Mouse (Mus musculus) urinary bladder, postnatal 14 days (tissue): ENCODE data around the gene Nfkbia.

Source experiments
- DNase-seq: peaks from one replicate; pipeline ENCODE4 v3.0.0; 2021; ENCODE audit warnings: low spot score

Nfkbia gene

DNA sequence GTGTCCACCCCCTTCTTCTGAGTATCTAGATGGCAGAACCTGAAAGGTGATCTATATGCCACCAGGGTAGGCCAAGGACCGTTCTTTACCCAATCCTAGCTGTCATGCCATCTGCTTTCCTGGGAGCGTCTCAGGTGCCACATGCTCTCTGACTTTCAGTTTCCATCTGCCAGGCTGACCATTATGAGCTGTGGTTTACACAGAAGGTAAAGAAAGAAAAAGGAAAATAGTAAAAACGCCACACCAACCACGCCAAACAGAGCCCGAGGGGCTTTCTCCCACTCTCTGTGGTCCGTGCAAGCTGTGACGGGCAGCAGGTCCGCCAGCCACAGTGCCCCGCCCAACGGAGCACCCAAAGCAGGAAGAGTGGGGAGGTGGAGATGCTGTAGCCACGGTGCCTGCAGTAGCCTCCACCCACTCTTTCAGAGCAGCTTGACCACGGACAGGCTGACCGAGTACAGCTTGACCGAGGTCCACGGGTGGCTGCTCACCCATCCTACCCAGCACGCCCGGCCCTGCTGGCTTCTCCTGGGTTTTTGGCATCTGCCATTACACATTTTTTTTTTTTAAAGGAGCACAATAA is 27.0 kb downstream of the Nfkbia start:
- peak; percentile 35 for DNase-seq

DNA sequence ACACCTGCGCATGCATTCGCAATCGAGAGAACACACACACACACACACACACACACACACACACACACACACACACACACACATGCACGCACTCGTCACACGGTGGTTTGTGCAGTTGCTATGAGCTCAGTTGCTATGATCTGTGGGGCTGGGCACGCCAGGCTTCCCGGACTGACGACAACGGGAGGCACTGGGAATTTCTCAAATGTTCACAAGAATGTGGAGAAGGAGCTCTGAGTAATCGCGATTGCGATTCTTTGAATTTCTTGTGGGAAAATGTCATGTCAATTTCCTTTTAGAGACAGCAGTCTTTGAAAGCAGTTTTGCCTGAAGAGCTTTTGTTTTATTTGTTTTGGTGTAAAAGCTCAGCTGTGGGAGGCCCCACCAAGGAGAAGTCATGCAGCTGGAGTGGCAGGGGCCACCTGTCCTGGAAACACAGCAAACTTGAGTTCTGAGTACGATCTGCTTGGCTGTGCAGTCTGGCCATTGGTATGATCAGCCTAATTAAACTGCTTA is 27.5 kb downstream of the Nfkbia start:
- peak; percentile 28 for DNase-seq

DNA sequence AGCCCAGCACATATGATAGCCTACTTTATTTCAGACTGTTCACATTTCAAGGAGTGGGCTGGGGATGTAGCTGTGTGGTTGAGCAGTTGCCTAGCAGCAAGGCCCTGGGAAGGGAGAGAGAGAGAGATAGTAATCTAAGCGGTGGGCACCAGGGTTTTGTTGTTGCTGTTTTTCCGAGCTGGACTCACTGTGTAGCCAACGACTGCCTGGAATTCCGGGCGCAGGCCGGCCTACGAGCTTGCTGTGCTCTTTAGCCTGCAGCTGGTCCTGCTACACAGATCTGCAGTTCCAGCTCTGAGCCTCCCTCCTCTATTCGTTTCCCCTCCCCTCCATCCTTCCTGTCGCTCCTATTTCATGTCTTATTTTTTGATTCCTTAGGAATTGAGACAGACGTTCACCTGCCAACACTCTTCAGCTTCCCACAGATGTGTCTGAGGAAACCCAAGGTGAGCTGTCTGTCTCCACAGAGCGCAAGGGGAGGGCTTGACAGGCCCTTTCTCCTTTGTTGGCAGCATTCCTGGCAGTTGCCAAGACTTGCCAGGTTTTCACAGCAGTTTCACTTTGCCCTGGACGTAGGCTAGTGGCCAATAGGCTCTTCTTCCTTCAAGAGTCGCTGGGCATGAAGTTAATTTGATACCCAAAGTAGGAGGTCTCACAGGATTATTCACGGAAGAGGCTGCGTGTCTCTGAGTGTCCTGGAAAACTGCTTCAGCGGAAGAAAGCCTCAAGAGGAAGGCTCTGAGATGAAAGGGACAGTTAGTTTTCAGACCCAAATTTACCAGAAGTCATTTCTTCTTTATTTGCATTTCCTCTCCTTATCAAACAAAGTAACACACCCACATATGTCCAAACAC is 28.2 kb downstream of the Nfkbia start:
- peak; percentile 80 for DNase-seq

DNA sequence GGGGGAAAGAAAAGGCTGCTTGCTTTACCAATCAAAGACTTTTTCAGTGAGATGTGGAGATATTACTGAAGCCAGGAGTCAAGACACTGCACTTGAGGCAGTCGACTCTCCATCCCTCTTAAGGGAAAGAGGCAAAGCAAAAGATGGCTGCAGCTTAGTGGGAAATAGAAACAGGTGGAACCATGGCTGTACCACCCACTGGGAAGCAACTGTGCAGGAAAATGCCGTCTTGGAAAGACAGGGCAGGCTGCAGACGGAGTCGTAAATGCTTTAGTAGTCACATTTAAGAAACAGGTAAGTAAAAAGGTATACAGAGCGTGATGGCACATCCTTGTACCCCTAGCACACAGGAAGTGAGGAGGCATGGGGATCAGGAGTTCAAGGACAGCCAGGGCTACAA is 29.4 kb downstream of the Nfkbia start:
- DNase-seq = no peak

DNA sequence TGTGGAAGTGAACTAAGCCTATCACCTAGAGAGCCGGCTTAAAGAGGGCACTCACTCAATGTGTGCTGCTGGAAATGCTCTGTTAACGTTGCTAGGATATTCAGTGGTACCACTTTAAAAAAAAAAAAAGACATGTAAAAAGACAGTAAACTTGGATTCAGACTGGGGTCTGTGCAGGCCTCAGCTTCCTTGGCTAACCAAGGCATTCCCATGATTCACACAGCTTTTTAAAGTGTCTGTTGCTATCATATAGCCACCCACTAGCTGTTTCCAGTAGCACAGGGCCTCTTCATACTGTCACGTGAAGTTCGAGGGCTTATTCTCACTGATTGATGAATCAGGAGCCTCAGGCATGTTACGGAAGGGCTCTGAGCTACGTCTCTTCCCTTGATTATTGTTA is 30.0 kb downstream of the Nfkbia start:
- no peak for DNase-seq

DNA sequence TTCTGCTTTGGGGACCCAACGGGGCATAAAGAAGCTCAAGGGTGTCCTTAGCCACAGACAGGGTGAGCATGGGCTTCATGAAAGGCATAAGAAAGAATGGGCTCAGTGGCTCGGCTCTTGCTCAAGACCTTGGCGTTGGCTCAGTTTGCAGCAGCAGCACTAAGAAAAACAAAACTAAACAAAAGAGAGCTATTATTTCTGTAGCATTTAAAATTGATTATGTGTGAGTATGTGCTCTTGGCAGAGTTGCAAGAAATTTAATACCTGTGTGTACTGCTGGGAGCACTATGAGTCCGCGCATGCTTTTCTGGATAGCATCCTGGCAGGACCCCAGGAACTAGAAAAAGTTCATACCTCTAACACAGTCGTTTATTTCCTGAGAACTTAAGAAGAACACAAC is 30.7 kb downstream of the Nfkbia start:
- DNase-seq = no peak

DNA sequence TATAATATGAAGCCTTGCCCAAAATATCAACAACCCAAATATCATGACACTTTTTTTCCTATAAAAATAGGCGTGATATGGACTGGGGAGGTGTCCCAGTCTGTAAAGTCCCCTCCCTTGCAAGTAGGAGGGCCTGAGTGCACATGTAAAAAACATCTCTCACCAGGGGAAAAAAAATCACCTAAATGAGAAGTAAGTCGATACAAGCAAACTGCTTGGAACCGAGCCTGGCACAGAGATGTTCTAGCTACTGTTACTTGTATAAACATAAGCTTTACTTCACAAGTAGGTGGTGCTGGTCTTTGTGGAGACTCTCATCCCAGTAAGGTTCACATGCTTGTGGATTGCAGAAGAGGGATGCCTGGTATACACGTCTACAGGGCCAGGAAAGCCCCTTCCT is 31.5 kb downstream of the Nfkbia start:
- DNase-seq = no peak

DNA sequence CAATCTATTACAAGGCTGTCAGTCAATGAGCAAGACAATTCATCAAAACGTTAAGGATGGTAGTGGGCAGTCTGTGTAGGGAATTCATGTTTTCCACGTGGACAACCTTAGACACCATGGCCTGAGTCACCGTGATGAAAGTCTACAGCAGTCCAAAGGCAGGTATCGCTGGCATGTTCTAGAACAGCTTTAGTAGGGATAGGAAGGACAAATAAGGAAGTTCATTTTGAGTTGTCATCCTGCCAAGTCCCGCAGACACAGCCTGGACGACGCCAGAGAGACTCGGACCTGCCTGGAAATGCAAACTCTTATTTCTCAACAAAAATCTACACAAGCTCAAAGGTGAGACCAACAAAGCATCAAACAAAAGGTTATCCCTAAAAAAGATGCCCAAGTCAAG is 32.7 kb downstream of the Nfkbia start:
- peak; percentile 38 for DNase-seq

DNA sequence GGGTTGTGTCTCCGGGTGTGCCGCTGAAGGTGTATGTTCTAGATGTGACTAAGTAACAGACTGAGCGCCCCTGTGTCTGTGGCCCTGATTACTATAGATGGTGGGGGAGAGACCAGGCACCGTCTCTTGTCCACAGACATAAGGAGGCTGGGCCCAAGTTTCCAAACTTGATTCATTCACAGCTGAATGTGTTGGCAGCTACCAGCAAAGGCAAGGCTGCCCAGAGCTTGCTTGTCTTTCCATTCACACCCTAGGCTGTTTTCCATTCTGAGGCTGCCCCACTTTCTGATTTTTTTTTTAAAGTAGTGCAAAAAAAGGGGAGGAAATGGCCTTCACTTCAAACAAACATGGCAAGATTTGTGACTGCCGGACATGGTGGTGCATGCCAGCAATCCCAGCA is 35.6 kb downstream of the Nfkbia start:
- DNase-seq = no peak

DNA sequence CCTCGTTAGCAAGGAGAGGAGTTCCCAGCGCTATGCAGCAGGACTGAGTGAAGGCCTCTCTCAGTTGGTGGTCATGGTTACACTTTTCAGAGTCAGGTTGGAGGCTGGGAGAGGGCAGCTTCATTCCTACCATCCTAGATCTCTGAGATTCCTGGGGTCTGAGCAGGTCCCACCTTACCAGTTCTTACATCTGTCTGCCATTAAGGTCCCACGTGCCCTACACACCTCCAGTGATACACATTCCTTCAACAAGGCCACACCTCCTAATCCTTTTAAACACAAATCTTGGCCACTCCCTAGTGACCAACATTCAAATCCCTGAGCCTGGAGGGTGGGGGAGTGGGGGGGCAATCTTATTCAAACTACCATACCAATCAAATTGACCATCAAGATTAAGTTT is 36.3 kb downstream of the Nfkbia start:
- no peak for DNase-seq

DNA sequence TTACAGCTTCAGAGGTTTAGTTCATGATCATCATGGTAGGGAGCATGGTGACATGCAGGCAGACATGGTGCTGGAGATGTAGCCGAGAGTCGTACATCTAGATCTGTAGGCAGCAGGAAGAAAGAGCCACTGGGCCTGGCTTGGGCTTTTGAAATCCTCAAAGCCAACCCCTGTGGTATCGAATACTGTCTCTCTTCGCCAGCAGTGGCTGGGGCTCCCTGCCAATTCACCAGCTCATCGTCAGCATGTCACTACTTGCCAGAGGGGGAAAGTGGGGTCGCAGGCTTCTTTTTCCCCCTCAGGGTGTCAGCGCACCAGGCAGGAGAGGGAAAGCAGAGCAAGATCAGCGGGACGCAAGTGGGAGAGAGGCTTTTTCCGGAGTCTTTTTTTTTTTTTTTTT is 37.2 kb downstream of the Nfkbia start:
- DNase-seq = no peak

DNA sequence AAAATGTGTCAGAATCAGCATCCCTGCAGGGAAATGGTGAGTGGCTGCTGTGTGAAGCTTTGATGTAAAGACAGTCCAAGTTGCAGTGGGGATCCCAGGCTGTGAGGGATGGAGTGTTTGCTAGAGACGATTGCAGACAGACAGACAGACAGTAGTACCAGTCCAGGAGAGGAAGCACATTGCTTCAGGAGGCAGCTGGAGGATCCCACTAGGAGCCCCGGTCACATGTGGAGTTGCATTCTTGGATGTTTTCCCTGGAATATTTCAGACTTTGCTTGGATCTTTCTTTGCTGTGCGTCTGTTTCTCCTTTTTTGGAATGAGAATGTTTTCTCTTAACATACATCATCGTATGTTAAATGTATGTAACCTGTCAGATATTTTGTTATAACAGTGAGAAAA is 38.5 kb downstream of the Nfkbia start:
- no peak for DNase-seq

DNA sequence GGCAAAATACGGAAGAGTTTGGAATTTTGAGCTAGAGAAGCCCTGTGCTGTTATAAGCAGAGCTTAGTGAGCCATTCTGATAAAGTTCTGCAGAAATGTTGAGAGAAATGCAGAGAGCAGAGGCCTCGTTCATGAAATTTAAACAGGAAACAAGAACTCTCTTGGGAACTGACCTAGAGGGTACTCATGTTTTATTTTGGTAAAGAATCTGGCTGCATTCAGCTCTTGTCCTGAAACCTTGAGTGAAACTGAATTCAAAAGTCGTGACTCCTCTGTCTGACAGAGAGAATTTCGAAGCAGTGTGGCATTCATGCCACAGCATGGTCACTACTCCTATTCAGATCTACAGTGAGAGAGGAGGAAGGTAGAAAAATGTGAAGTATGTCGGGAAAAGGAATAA is 39.6 kb downstream of the Nfkbia start:
- DNase-seq = no peak

DNA sequence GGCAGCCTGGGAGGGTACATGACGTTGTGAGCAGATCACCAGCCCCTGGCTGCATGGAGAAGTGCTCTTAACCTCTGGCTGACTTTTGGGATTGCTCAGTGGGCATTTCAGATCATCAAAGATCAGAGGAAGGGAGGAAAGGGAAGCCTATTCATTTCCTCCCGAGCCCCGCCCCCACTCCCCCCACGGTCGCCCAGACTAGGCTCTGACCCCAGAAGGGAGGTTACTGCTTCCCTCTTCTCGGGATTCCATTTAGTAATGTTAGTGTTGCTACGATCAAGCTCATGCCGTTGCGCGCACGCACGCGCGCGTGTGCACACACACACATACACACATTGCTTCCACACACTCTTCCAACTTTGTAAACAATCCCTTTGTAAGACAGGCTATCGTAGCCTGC is 42.0 kb downstream of the Nfkbia start:
- DNase-seq = no peak

DNA sequence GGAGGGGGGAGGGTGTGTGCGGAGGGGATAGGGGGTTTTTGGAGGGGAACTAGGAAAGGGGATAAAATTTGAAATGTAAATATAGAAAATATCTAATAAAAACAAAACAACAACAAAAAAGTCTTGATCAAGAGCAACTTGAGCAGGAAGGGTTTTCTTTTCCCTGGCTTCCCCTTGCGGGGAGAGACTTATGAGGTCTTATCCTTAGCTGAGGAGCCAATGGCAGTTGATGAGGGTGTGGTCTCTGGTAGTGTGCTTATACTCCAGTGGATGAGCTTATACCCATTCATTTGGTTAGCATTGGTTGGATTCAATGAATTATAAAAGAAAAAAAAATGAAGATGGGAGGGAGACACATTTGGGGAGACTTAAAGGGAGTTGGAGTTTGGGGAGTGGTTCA is 43.4 kb downstream of the Nfkbia start:
- DNase-seq = no peak

DNA sequence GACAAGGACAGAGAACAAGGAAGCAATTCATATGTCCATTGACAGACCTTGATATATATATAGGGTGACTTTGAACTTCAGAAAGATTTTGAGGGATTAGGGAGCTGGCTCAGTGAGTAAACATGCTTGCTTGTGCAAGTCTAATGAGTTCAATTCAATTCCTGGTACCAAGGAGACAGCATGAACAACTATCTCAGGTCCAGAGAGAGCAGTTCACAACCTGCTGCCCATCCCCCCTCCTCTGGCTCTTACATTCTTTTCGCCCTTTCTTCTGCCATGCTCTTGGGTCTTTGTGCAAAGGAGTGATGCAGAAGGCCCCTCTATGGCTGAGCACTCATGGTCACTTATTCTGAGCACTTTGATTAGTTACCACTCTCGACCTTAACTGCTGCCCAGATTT is 44.0 kb downstream of the Nfkbia start:
- no peak for DNase-seq

DNA sequence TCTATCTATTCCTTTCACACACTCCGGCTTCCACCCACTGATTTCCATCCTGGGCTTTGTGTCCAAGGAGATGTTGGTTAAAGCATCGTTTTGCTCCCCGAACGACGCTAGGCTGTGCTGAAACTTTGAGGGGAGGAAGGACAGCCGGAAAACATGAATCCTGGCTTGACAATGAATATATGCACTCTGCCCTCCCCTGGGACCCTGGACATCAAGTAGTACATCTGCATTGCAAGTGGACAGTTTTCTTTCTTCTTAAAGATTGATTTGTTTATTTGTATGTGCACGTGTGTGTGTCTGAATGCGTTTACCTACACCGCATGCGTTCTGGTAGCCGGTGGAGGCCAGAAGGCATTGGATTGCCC is 45.1 kb downstream of the Nfkbia start:
- no peak for DNase-seq

DNA sequence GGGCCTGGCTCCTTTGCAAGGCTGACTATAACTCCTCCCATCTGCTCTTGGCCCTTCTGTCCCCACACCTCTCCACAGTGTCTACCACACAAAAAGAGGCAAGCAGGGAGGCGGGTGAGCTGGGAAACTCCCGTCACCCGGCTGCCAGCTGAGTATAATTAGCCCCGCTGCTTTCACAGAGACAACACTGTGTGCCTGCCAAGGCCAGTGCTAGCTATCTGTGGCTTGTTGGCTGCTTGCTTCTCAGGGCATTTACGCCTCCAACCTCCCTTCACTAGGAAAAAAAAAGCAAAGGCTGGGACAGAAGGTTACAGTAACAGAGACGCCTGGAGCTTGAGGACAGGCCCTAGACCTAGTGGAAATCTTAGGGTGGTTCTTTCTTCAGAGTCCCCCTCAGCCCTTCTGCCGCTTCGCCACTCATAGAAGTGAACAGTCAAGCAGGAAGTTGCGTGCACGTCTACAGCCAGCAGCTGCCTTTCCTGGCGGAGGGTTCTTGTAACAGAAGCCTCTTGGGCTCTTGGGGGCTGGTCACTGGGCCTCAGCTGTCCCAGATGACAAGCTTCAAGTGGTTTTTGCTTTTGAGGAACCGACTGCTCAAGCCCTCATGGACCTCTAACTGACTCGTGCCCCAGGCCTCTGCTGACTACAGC is 45.6 kb downstream of the Nfkbia start:
- DNase-seq = peak; percentile 66

DNA sequence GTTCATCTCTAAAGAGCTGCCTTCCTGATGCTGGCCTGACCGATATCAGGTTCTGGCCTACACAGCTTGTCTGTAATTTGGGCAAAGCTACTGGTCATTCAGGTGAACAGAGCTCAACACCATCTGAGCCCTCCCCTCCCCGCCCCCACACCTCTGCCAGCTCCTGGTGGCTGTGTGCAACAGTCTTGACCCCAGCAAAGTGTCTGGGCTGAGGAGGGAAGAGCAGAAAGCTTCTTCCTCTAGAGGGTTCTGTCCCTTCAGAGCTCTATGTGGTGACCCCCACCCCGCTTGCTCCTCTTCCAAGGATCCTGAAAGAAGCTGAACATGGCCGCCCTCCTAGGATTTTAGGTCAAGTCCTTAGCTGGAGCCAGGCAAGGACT is 46.1 kb downstream of the Nfkbia start:
- no peak for DNase-seq

DNA sequence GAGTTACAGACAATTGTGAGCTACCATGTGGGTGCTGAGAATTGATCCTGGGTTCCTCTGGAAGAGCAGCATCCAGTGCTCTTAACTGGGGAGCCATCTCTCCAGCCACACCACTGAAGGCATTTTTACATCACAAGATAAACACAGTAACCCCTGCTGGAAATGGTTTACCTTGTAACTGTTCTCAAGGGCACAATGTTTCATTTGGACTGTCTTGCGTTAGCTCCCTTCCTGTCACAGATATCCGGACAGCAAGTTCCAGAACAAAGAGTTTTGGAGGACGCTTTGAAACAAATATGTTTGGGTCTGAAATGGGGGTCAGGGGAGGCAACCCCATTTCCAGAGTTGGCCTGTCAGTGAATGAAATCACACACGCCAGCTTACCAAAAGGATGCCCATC is 46.9 kb downstream of the Nfkbia start:
- no peak for DNase-seq

DNA sequence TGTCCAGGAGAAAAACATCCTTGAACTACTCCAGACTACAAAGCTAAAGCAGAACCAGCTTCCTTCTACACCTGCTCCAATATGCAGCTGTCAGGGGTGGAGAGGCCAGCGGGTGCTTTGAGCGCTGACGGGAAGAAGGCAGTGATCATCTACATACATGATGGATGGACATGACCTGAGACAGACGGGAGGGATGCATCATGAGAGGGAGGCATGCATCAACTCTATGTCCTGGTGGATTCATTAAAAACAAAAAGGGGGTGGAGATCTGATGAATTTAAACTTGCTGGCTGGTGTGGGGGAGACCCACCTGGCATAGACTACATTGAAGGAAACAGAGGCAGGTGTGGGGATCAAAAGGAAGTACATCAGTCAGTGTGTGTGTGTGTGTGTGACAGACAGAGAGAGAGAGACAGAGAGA is 48.4 kb downstream of the Nfkbia start:
- no peak for DNase-seq

DNA sequence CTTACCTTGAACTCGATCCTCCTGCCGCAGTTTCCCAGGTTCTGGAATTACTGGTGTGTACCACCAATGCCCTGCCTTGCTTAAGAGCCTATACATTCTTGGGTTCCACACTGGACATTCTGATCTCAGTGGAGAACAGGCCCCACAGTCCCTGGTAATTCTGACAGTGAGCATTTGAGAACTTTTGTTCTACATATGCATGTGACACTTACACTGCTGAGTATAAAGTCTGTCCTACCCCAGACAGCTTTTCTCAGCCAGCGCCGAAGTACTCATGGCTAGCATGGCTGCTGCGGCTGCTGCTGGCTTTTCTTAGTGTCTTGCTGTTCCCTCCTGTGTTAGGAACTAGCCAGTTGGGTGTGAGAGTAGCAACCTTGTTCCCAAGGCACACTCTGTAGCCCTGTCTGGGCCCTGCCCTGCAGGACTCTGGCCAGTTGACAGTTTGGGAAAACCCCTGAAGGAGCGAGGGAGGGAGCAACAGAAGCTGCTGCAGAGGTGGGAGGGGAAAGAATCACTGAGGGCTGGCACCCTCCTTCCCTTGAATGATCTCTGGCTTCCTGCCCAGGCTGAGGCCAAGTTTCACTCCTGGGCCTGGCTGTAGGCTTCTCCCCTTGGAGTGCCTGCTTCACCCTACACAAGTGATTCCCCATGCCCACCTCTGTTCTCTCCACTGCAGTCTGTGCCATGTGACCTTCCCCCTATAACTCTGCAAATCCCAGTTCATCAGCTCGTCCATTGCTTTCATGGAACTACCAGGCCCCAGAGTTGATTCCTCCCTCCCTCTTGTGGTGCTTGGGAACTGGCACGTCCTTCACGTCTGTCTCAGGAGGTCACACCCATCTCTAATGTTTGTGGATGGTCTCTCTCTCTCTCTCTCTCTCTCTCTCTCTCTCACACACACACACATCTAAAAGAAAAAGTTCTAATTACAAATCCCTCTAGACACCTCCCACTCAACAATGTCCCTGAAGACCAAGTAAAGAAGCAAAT is 49.3 kb downstream of the Nfkbia start:
- peak; percentile 84 for DNase-seq
